Mouse (Mus musculus): ENCODE data around the gene Gm6993.

DNA sequence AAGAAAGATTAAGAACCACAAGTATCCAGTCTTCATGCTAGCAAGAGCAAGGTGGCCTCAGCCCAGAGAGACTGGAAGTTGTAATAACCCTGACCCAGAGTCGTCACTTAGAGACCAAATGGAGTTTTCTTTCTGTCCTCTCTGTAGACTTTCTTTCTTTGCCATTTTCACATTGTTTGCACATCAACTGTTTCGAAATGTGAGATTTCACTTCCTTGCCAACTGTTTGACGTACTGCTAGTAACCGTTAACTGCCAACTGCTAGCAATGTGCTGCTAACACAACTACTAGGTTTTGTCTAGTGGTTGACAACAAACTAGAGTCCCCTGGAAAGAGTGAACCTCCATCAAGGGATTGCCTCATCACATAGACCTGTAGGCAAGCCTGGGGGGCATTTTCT, 42.6 kb downstream of the Gm6993 start:
- TF ChIP-seq CTCF (IDR thresholded peaks at IDR 0.05; ENCODE audit: low read depth) (no peak), EP300 (IDR thresholded peaks at IDR 0.05; ENCODE audit: low read depth) (no peak)
